Mouse (Mus musculus): ENCODE measurements around the gene Mib2.

The Mib2 gene

GRCm38 (mm10) chr4:155618321-155618720 lies 50.7 kb downstream of the Mib2 start:
- DNase-seq (ENCODE audit: low spot score): no peak

GRCm38 (mm10) chr4:155613264-155613663 lies 55.7 kb downstream of the Mib2 start:
- no peak for DNase-seq (ENCODE audit: low spot score)

- no peak for DNase-seq (ENCODE audit: low spot score)
Observed at GRCm38 (mm10) chr4:155611860-155612259, 57.1 kb downstream of the Mib2 start.

- DNase-seq (ENCODE audit: low spot score): no peak
Observed at GRCm38 (mm10) chr4:155606825-155607224, 62.2 kb downstream of the Mib2 start.

GRCm38 (mm10) chr4:155605132-155605531 lies 63.9 kb downstream of the Mib2 start:
- no peak for DNase-seq (ENCODE audit: low spot score)
